Mouse (Mus musculus): Measurements from ENCODE around the gene Tpt1. TPM values are rescaled to one million over a fixed set of nuclear protein-coding genes. Genes with fewer than 3 reads are reported as not detected.

Gene Tpt1
- polyA plus RNA-seq, 1 experiment = 4,417 TPM

DNA sequence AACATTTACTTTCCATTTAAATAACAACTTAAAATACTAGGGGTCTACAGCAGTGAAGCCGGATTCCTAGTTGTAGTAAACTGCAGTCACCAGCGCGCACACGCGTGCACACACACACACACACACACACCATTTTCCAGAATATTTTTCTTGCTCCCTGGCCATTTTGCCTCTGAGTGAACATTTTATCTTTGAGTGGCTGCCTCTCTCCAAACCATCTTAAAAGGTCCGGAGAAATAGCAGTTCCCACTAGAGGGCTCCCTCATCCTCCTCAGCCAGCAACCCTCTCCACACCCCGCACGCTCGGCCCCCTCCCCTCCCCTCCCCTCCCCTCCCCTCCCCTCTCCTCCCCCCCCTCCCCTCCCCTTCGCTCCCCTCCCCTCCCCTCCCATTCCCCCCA lies 25.7 kb downstream of the Tpt1 start:
- Histone ChIP-seq H3K27ac (ENCODE audit: insufficient read depth, low read length) (no peak overlapping the region), H3K4me1 (ENCODE audit: control insufficient read depth, insufficient read depth, low read length) (no peaks in the 10 kb centered on the region), H3K4me3 (ENCODE audit: insufficient read depth, low read length) (no peak overlapping the region)
- TF ChIP-seq CTCF (IDR thresholded peaks at IDR 0.05; ENCODE audit: borderline replicate concordance, insufficient read depth, low read length) (no peak), POLR2A (IDR thresholded peaks at IDR 0.05; ENCODE audit: low read depth, low read length) (no peak)

DNA sequence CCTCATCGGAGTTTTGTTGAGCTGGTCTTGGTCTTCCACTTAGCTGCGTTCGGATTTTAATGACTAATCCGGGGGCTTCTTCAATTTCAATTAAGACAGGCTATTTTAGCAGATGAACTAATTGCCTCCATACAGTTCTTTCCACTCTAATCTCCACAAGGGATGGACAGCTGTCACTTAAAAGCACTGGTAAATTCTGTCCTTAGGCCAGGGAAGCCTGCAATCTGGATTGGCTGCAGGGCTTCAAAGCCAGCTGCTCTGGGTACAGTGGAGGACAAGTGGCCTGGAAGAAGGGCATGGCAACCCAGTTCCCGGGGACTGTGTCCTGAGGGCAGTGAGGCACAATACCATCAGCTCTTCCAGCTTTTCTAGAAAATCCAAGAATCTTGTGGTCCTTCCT lies 26.2 kb downstream of the Tpt1 start:
- H3K4me3 ChIP-seq (ENCODE audit: insufficient read depth, low read length) = no peak overlapping the region
- no peak for TF ChIP-seq CTCF (IDR thresholded peaks at IDR 0.05; ENCODE audit: borderline replicate concordance, insufficient read depth, low read length)
- TF ChIP-seq POLR2A (IDR thresholded peaks at IDR 0.05; ENCODE audit: low read depth, low read length) = no peak
- no peak overlapping the region for H3K27ac ChIP-seq (ENCODE audit: insufficient read depth, low read length)
- H3K4me1 ChIP-seq (ENCODE audit: control insufficient read depth, insufficient read depth, low read length) = no peaks in the 10 kb centered on the region

DNA sequence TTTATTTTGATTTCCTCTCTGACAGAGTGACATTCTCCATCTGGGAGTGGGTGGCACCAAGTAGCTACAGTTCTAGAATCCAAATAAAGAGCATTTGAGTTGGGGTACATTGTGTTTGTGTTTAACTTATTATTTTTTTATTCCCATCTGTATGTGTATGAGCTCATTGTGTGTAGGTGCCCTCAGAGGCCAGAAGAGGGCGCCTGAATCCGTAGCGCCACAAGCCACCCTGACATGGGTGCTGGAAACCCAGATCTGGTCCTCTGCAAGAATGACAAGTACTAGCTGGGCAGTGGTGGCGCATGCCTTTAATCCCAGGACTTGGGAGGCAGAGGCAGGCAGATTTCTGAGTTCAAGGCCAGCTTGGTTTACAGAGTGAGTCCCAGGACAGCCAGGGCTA lies 26.9 kb downstream of the Tpt1 start:
- no peak overlapping the region for H3K27ac ChIP-seq (ENCODE audit: insufficient read depth, low read length)
- H3K4me3 ChIP-seq (ENCODE audit: insufficient read depth, low read length) = no peak overlapping the region
- TF ChIP-seq CTCF (IDR thresholded peaks at IDR 0.05; ENCODE audit: borderline replicate concordance, insufficient read depth, low read length) = no peak
- TF ChIP-seq POLR2A (IDR thresholded peaks at IDR 0.05; ENCODE audit: low read depth, low read length) = no peak
- H3K4me1 ChIP-seq (ENCODE audit: control insufficient read depth, insufficient read depth, low read length) = no peaks in the 10 kb centered on the region

- Histone ChIP-seq H3K4me3 (ENCODE audit: insufficient read depth, low read length) (no peak overlapping the region), H3K27ac (ENCODE audit: insufficient read depth, low read length) (no peak overlapping the region), H3K4me1 (ENCODE audit: control insufficient read depth, insufficient read depth, low read length) (no peaks in the 10 kb centered on the region)
- TF ChIP-seq POLR2A (IDR thresholded peaks at IDR 0.05; ENCODE audit: low read depth, low read length) = no peak
- no peak for TF ChIP-seq CTCF (IDR thresholded peaks at IDR 0.05; ENCODE audit: borderline replicate concordance, insufficient read depth, low read length)
These were observed 28.7 kb downstream of the Tpt1 start for GRCm38 (mm10) chr14:75873612-75874011.

- Histone ChIP-seq H3K27ac (ENCODE audit: insufficient read depth, low read length) (no peak overlapping the region), H3K4me3 (ENCODE audit: insufficient read depth, low read length) (no peak overlapping the region), H3K4me1 (ENCODE audit: control insufficient read depth, insufficient read depth, low read length) (no peaks in the 10 kb centered on the region)
- TF ChIP-seq POLR2A (IDR thresholded peaks at IDR 0.05; ENCODE audit: low read depth, low read length) (no peak), CTCF (IDR thresholded peaks at IDR 0.05; ENCODE audit: borderline replicate concordance, insufficient read depth, low read length) (peak; percentile 36; the same call in 1 of the 2 replicates)
These were observed 31.6 kb downstream of the Tpt1 start for GRCm38 (mm10) chr14:75876320-75877043.

DNA sequence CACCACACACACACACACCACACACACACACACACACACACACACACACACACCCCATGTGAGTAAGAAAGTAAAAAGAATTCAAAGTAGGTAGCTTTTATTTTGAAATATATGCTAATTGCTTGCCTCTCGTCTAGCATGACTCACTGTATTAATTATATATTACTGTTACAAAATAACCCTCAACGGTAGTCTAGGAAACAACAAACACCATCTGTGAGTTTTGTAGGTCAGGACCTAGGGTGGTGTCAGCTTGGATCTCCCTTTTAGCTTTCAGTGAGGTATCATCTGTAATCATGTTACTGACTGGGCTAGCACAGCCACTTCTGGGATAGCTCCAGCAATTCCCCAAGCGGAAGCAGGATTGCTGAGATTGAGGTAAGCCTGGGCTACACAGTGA lies 32.4 kb downstream of the Tpt1 start:
- Histone ChIP-seq H3K27ac (ENCODE audit: insufficient read depth, low read length) (no peak overlapping the region), H3K4me1 (ENCODE audit: control insufficient read depth, insufficient read depth, low read length) (no peaks in the 10 kb centered on the region), H3K4me3 (ENCODE audit: insufficient read depth, low read length) (no peak overlapping the region)
- TF ChIP-seq CTCF (IDR thresholded peaks at IDR 0.05; ENCODE audit: borderline replicate concordance, insufficient read depth, low read length) = no peak
- no peak for TF ChIP-seq POLR2A (IDR thresholded peaks at IDR 0.05; ENCODE audit: low read depth, low read length)

- no peaks in the 10 kb centered on the region for H3K4me1 ChIP-seq (ENCODE audit: control insufficient read depth, insufficient read depth, low read length)
- TF ChIP-seq POLR2A (IDR thresholded peaks at IDR 0.05; ENCODE audit: low read depth, low read length) (no peak), CTCF (IDR thresholded peaks at IDR 0.05; ENCODE audit: borderline replicate concordance, insufficient read depth, low read length) (no peak)
- no peak overlapping the region for H3K4me3 ChIP-seq (ENCODE audit: insufficient read depth, low read length)
- H3K27ac ChIP-seq (ENCODE audit: insufficient read depth, low read length) = no peak overlapping the region
These were observed 34.1 kb downstream of the Tpt1 start for GRCm38 (mm10) chr14:75878980-75879379.

GRCm38 (mm10) chr14:75881856-75882255 lies 37.0 kb downstream of the Tpt1 start:
- Histone ChIP-seq H3K4me1 (ENCODE audit: control insufficient read depth, insufficient read depth, low read length) (no peaks in the 10 kb centered on the region), H3K4me3 (ENCODE audit: insufficient read depth, low read length) (no peak overlapping the region), H3K27ac (ENCODE audit: insufficient read depth, low read length) (no peak overlapping the region)
- TF ChIP-seq CTCF (IDR thresholded peaks at IDR 0.05; ENCODE audit: borderline replicate concordance, insufficient read depth, low read length) (no peak), POLR2A (IDR thresholded peaks at IDR 0.05; ENCODE audit: low read depth, low read length) (no peak)

DNA sequence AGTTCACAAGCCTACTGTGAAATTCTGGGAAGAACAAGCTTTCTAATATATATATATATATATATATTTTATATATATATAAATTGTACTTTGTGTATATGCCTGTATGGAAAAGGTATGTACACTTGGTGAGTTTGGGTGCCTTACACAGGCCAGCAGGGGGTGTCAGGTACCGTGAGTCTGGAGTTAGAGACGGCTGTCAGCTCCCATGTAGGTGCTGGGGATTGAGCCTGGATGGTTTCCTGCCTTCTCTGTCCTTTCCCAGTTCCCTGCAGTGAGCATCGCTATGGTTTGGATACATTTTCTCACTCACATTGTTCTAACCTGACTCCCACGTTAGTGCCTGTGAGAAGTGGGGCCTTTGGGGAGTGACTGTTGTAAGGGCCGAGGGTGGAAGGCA lies 38.4 kb downstream of the Tpt1 start:
- TF ChIP-seq CTCF (IDR thresholded peaks at IDR 0.05; ENCODE audit: borderline replicate concordance, insufficient read depth, low read length) = no peak
- no peak for TF ChIP-seq POLR2A (IDR thresholded peaks at IDR 0.05; ENCODE audit: low read depth, low read length)

DNA sequence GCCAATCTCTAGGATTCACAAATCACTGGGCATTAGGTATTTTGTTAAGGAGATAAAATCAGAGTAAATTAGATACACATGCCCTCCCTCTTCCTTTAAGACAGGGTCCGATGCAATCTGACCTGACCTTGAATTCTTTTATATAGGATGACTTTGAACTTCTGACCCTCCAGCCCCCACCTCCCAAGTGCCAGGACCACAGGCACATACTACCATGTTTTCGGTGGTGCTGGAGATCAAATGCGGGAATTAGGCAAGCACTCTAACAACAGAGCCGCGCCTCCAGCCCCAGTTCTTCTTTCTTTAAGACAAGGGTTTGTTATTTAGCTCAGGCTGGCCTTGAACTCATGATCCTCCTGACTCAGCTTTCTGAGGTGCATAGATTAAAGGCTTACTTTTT lies 39.0 kb downstream of the Tpt1 start:
- TF ChIP-seq POLR2A (IDR thresholded peaks at IDR 0.05; ENCODE audit: low read depth, low read length) = no peak
- no peak for TF ChIP-seq CTCF (IDR thresholded peaks at IDR 0.05; ENCODE audit: borderline replicate concordance, insufficient read depth, low read length)
- Histone ChIP-seq H3K27ac (ENCODE audit: insufficient read depth, low read length) (no peak overlapping the region), H3K4me1 (ENCODE audit: control insufficient read depth, insufficient read depth, low read length) (no peaks in the 10 kb centered on the region), H3K4me3 (ENCODE audit: insufficient read depth, low read length) (no peak overlapping the region)

More for the DNA sequence above, 38.4 kb downstream of the Tpt1 start:
- Histone ChIP-seq H3K27ac (ENCODE audit: insufficient read depth, low read length) (no peak overlapping the region), H3K4me1 (ENCODE audit: control insufficient read depth, insufficient read depth, low read length) (no peaks in the 10 kb centered on the region), H3K4me3 (ENCODE audit: insufficient read depth, low read length) (no peak overlapping the region)
